Mouse (Mus musculus) granulocyte monocyte progenitor cell, adult 5-6 weeks (primary cell): Measurements from ENCODE around the gene Arhgef12. TPM values are rescaled to one million over a fixed set of nuclear protein-coding genes. Genes with fewer than 3 reads are reported as not detected.
"Not testable (repeated sequence)": the region's sequence is repeated elsewhere in the genome, so short reads cannot be mapped to it uniquely, and the experiment has no call there.

Experiments used
- ATAC-seq: replicated peaks from 2 replicates; pipeline ENCODE4 v1.8.0; 2016; ENCODE audit warnings: mild to moderate bottlenecking, moderate TSS enrichment, inconsistent platforms; ENCODE audit not compliant: poor library complexity, severe bottlenecking
- total RNA-seq, 2 experiments: library from RNA; stranded (forward) in 1 of 2; stranded (reverse) in 1 of 2; fragments of 200-712, 200-1000 nt in 1 of 2; fragments of >200 nt in 1 of 2; fragmentation: Nextera tagmentation in 1 of 2; gene quantifications; 2 replicates each; pipeline ENCODE4 v1.2.3; 2014 to 2017

Arhgef12 gene
- total RNA-seq, 2 experiments from 2014 or later, result 0.06 to 0.62 TPM

GRCm38 (mm10) chr9:43015366-43015765, 91.7 kb downstream of the Arhgef12 start:
- no peak for ATAC-seq

GRCm38 (mm10) chr9:43014886-43015285, 92.2 kb downstream of the Arhgef12 start:
- no peak for ATAC-seq

DNA sequence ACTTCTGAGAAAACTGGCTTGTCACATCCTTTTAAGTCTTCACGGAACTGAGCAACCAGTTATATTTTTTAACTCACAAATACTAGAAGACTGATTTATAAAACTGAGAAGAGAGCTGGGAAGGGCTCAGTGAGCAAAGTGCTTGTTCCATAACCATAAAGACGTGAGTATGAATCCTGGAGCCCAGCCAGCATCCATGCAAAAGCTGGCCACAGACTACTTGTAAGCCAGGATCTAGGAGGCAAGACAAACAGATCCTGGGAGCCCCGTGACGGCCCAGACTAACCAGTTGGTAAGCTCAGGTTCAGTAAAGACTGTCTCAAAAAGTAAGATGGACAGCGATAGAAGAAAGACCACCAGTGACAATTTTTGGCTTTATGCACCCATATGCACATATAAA, 94.5 kb downstream of the Arhgef12 start:
- no peak for ATAC-seq

- ATAC-seq, result no peak
These were observed 96.0 kb downstream of the Arhgef12 start for GRCm38 (mm10) chr9:43011061-43011460.

- ATAC-seq, result no peak
These were observed 103.2 kb downstream of the Arhgef12 start for GRCm38 (mm10) chr9:43003881-43004280.

DNA sequence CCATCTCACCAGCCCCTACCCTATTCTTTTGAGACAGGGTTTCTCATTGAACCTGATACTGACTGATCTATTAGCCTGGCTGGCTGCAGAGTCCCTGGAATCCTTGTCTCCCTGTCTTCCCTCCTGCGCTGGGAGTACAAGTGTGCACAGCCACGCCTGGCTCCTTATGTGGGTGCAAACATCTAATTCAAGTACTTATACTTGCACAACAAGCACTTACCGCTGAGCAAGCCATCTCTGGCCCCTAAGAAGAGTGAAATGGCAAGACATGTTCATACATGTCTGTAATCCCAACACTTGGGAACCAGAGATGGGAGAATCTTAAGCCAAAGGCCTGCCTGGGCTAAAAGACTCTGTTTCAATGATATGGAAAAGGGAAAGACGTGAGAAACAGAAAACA, 104.0 kb downstream of the Arhgef12 start:
- no peak for ATAC-seq

GRCm38 (mm10) chr9:43000595-43001250, 106.3 kb downstream of the Arhgef12 start:
- no peak for ATAC-seq

GRCm38 (mm10) chr9:43000070-43000469, 107.0 kb downstream of the Arhgef12 start:
- no peak for ATAC-seq

DNA sequence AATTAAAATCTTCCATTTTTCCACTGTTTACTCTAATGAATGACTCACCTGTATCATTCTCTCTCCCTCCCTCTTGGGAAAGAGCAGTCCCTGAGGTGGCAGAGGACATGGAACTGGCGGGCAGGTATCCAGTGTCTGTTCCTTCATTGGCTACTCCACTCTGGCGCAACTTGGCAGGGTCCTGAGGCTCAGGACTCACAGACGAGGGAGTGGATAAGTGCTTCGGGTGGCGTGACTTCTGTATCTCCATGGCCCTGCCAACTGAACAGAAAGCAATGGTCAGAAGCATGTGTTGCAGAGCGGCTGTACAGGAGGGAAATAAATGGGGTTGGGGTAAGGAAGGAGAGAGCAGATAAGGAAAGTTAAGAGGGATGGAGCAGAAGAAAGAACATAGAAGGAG, 109.5 kb downstream of the Arhgef12 start:
- ATAC-seq, result no peak

DNA sequence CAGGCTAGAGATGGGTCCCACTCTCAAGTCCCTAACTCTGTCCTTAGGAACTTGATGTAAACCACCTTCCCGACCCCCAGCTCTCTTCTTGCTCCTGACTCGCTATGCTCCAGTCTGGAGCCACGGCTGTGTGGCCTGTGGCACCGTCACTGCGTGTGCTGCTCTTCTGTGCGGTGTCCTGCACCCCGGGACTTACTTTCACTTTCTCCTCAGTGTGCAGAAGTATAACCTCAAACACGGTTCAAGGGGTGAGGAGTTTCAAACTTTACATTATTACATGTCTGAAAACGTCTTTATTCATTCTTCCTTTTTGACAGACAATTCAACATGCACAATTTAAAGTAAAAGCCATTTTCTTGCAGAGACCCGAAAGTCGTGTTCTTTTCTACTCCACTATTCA, 111.7 kb downstream of the Arhgef12 start:
- ATAC-seq, result peak; percentile 50

DNA sequence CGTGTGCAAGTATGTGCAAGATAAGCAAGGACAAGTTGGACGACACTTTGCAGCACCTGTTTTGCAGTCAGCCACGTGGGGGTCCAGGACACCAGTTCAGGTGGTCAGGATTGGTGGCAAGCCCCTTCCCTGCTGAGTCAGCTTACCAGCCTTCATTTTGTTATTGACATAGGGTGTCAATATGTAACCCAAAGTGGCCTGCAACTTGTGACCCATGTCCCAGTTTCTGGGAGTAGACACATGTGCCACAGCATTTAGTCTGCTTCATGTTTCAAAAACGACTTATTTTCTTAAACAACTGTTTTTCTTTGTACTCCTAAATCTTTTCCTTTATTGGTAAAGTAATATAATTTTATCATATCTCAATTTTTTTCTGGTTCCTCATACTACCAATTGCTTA, 112.3 kb downstream of the Arhgef12 start:
- no peak for ATAC-seq

- ATAC-seq, result no peak
These were observed 113.4 kb downstream of the Arhgef12 start for GRCm38 (mm10) chr9:42993659-42994058.

DNA sequence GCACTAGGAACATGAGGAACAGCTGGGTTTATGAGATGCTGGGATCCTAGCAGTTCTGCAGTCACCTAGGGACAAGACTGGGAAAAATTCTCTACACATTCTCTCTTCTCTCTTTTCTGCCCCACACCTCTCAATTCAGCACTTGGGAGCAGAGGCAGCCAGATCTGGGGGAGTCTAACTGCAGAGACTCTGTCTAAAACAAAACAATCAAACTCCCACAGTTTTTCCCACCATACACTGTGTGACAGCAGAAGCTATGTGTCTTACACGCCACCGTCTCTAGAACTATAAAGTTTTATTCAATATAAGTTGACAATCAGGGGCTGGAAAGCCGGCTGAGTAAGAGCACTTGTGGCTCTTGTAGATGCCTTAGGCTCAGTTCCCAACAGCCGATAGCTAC, 119.1 kb downstream of the Arhgef12 start:
- ATAC-seq, result no peak

- no peak for ATAC-seq
These were observed 138.0 kb downstream of the Arhgef12 start for GRCm38 (mm10) chr9:42968894-42969521.

GRCm38 (mm10) chr9:42967731-42968130, 139.3 kb downstream of the Arhgef12 start:
- ATAC-seq, result no peak

DNA sequence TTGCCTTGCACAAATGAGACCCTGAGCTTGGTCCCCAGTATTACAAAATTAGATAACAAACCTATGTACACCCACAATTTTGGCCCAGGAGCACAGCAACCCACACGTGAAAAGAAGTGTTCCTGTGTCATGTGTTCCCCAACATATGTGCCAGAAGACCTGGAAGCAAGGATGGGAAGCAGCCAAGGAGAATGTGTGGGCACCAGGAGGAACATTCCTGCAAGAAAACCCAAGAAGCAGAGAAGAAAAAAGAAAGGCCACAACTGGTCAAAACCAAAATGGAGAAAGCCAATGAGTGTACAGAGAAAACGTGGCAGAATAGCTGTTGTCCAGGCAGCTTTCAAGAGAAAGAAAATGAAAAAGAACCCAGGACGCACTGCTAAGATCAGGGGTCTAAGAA, 142.2 kb downstream of the Arhgef12 start:
- ATAC-seq, result not testable (repeated sequence)

GRCm38 (mm10) chr9:42964366-42964765, 142.7 kb downstream of the Arhgef12 start:
- ATAC-seq, result no peak

DNA sequence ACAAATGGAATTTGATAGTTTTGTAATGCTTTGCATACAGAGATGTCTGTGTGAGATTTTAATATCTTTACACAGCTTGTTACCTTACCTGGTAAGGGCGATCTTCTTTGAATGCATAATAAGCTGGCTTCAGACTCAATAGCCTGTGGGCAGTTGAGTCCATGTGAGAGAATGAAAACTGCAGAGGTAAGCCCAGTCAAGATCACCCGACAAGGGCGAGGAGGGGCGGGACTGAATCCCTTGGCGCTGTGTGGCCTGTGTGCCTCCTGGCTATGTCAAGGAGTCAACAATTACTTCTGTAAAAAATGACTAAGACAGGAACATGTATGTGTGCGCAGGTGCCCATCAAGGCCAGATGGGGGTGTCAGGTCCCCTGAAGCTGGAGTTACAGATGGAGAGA, 144.5 kb downstream of the Arhgef12 start:
- ATAC-seq, result no peak

DNA sequence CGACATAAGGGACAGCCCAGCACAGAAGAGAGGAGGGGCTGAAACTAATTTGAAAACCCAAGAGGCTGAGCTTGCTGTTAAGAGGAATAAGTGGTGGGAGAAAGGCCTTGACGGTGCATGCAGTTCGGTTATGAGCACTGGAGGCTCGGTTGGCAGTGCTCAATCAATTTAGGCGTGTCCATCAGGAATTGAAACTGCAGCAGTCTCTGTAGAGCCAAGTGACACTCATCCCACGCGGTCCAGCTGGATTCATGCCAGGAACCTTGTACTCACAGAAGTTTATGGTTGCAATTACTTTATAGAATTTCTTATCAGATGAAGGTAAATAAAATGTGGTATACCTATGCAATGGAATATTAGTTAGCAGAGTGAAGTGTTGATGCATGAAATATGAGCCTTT, 148.6 kb downstream of the Arhgef12 start:
- ATAC-seq, result no peak

DNA sequence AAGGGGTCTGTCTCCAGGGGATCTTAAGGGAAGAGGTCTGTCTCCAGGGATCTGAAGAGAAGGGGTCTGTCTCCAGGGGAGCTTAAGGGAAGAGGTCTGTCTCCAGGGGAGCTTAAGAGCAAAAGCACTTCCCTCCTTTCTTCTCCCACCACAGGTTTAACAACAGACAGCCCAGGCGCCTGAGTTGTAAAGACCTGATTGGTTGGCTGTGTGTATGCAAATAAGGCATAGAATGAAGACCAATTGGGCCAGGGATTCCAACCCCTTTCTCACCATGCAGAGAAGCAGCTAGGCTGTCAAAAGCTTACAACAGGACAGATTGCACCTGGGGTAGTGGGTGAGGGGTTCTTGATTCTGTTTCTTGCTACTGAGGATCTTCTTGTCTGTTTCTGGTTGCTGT, 158.7 kb downstream of the Arhgef12 start:
- ATAC-seq, result no peak

DNA sequence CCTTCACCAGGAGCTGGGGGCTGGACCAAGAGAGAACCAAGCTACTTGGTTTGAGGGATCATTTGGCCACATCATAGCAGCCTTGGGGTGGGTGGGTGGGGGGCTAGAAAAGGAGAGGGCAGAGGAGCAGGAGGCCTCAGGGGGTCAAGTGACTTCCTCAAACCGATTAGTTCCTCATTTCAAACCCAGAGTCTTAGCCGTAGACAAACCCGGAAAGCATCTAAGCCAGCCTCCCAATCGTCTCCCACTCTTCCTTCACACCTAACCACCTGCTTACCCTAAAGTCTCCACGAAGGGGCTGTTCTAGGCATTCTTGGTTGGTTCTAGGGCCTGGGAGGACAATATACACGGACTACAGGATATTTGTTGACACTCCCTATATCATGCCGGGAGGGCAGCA, 161.9 kb downstream of the Arhgef12 start:
- ATAC-seq, result peak; percentile 70

- peak; percentile 73 for ATAC-seq
These were observed 162.5 kb downstream of the Arhgef12 start for GRCm38 (mm10) chr9:42944536-42945006.
